Mouse (Mus musculus) spleen, postnatal 10 days (tissue): Measurements from ENCODE around the gene Psme3.

Source experiments
- DNase-seq, 2 experiments: peaks; one replicate each; pipeline ENCODE4 v3.0.0; 2021 to 2022; ENCODE audit warnings: low spot score in 2 of 2

The Psme3 gene

GRCm38 (mm10) chr11:101315665-101316500 is at the start of gene Psme3:
Gene Psme3 (plus strand): TSS chr11:101316213.
- DNase-seq = peak; percentile 93 to 95

GRCm38 (mm10) chr11:101269577-101270116 is 46.4 kb upstream of the Psme3 start:
- DNase-seq = no peak

- no peak for DNase-seq
These were observed 43.6 kb upstream of the Psme3 start for GRCm38 (mm10) chr11:101272446-101272845.

GRCm38 (mm10) chr11:101275309-101275708 is 40.7 kb upstream of the Psme3 start:
- DNase-seq = no peak

GRCm38 (mm10) chr11:101276319-101277070 is 39.5 kb upstream of the Psme3 start:
- no peak for DNase-seq

- DNase-seq = peak in 1 of 2 experiments; percentile 24
These were observed 38.4 kb upstream of the Psme3 start for GRCm38 (mm10) chr11:101277381-101278222.

GRCm38 (mm10) chr11:101278223-101279192 is 37.5 kb upstream of the Psme3 start, which contains the start of the genes Cntd1 and Coa3:
Gene Cntd1 (plus strand): TSS chr11:101279012.
Gene Coa3 (minus strand): TSS chr11:101279114.
- peak; percentile 73 to 85 for DNase-seq

- peak in 1 of 2 experiments; percentile 28 for DNase-seq
These were observed 36.8 kb upstream of the Psme3 start for GRCm38 (mm10) chr11:101279193-101279569.

- no peak for DNase-seq
These were observed 35.2 kb upstream of the Psme3 start for GRCm38 (mm10) chr11:101280837-101281236.

GRCm38 (mm10) chr11:101282896-101283295 is 33.1 kb upstream of the Psme3 start:
- no peak for DNase-seq

- no peak for DNase-seq
These were observed 32.2 kb upstream of the Psme3 start for GRCm38 (mm10) chr11:101283805-101284204.

GRCm38 (mm10) chr11:101287306-101287705 is 28.7 kb upstream of the Psme3 start:
- no peak for DNase-seq

- no peak for DNase-seq
These were observed 24.8 kb upstream of the Psme3 start for GRCm38 (mm10) chr11:101291231-101291630.

GRCm38 (mm10) chr11:101295191-101295590 is 20.8 kb upstream of the Psme3 start:
- no peak for DNase-seq

- peak in 1 of 2 experiments; percentile 71 for DNase-seq
These were observed 15.1 kb upstream of the Psme3 start for GRCm38 (mm10) chr11:101300881-101301280.

GRCm38 (mm10) chr11:101301299-101302003 is 14.6 kb upstream of the Psme3 start:
- peak in 1 of 2 experiments; percentile 30 for DNase-seq

- peak; percentile 98 to 99 for DNase-seq
These were observed 13.8 kb upstream of the Psme3 start, which contains the start of gene Becn1 for GRCm38 (mm10) chr11:101302004-101302798. Gene Becn1 (minus strand): TSS chr11:101302286.

- no peak for DNase-seq
These were observed 8.3 kb upstream of the Psme3 start for GRCm38 (mm10) chr11:101307744-101308143.

- DNase-seq = no peak
These were observed 4.9 kb upstream of the Psme3 start for GRCm38 (mm10) chr11:101311083-101311482.
